Mouse (Mus musculus) stomach, postnatal 0 days (tissue): ENCODE measurements around the gene Dnm3. TPM values are rescaled to one million over a fixed set of nuclear protein-coding genes. Genes with fewer than 3 reads are reported as not detected.

Experiments used
- ATAC-seq: fragments of 200-750 bp; cut with Nextera tagmentation; 2 replicates; pipeline ENCODE4 v1.8.0; 2017; ENCODE audit not compliant: low FRiP score, low TSS enrichment
- DNase-seq: peaks from one replicate; pipeline ENCODE4 v3.0.0-alpha.2; 2016; ENCODE audit warnings: low spot score
- H3K27ac ChIP-seq: fragments of 300-500 bp; sonication (generic); replicated peaks from 2 replicates; pipeline ENCODE4 v1.5.1; 2014; ENCODE audit warnings: mild to moderate bottlenecking, control low read depth
- H3K27me3 ChIP-seq: fragments of 300-500 bp; sonication (generic); 2 replicates; pipeline ENCODE4 v1.6.1; 2014; ENCODE audit warnings: low read length; ENCODE audit not compliant: control insufficient read depth, insufficient read depth
- H3K36me3 ChIP-seq: fragments of 300-500 bp; sonication (generic); 2 replicates; pipeline ENCODE4 v1.6.1; 2014; ENCODE audit warnings: low read length, mixed read lengths; ENCODE audit not compliant: control insufficient read depth, insufficient read depth
- H3K4me1 ChIP-seq: fragments of 300-500 bp; sonication (generic); replicated peaks from 2 replicates; pipeline ENCODE4 v1.6.1; 2014; ENCODE audit warnings: antibody characterized with exemption; ENCODE audit not compliant: control insufficient read depth, insufficient read depth
- H3K4me2 ChIP-seq: fragments of 300-500 bp; sonication (generic); replicated peaks from 2 replicates; pipeline ENCODE4 v1.6.1; 2014; ENCODE audit warnings: low read depth, mild to moderate bottlenecking, control low read depth, moderate library complexity
- H3K4me3 ChIP-seq: fragments of 300-500 bp; sonication (generic); 2 replicates; pipeline ENCODE4 v1.5.1; 2014; ENCODE audit warnings: low read depth, low read length, control low read depth
- H3K9ac ChIP-seq: fragments of 300-500 bp; sonication (generic); 2 replicates; pipeline ENCODE4 v1.6.1; 2014; ENCODE audit warnings: mild to moderate bottlenecking, low read length, control low read depth, mixed read lengths
- H3K9me3 ChIP-seq: fragments of 300-500 bp; sonication (generic); 2 replicates; pipeline ENCODE4 v1.6.1; 2016; ENCODE audit warnings: low read length; ENCODE audit not compliant: control insufficient read depth
- CTCF ChIP-seq: IDR thresholded peaks from 2 replicates; pipeline ENCODE4 v1.5.1; 2016; ENCODE audit warnings: antibody characterized with exemption, low read depth, mild to moderate bottlenecking, moderate library complexity
- EP300 ChIP-seq: optimal IDR thresholded peaks from 2 replicates; pipeline ENCODE3; 2016; ENCODE audit warnings: antibody characterized with exemption
- WGBS: fragments of 180-500 bp; shearing (Covaris S2); extraction: QIAGEN DNeasy Blood & Tissue Kit; methylation state at CpG from one replicate; pipeline ENCODE4 v1.1.7; 2014; 5-methylcytosine and 5-hydroxymethylcytosine counted together
- polyA plus RNA-seq: library from polyadenylated mRNA; unstranded; fragments of >200 nt; fragmentation: Nextera tagmentation; extraction: Ambion mirVana; gene quantifications from 2 replicates; pipeline ENCODE4 v1.2.1, GENCODE M21; 2015

Dnm3 gene
- polyA plus RNA-seq, 1 experiment from 2014 or later, result 2.1 TPM

GRCm38 (mm10) chr1:161983451-161983850 is 494.4 kb downstream of the Dnm3 start:
- no peak for ATAC-seq

GRCm38 (mm10) chr1:161980626-161981298 is 497.1 kb downstream of the Dnm3 start:
- Histone ChIP-seq H3K4me2 (no peak overlapping the region), H3K9ac (no peak overlapping the region), H3K27me3 (no peaks in the 10 kb centered on the region), H3K27ac (no peak overlapping the region), H3K4me3 (no peak overlapping the region), H3K9me3 (no peaks in the 10 kb centered on the region), H3K36me3 (no peaks in the 10 kb centered on the region), H3K4me1 (peaks cover 3% of the 10 kb centered on the region)
- no peak for ATAC-seq
- no peak for TF ChIP-seq EP300
- TF ChIP-seq CTCF, result no peak
- DNase-seq, result no peak
- 75% methylated on average over 9 of the region's 9 CpGs for WGBS

More at GRCm38 (mm10) chr1:161983451-161983850, 494.4 kb downstream of the Dnm3 start:
- Histone ChIP-seq H3K9ac (no peak overlapping the region), H3K4me2 (no peak overlapping the region), H3K4me3 (no peak overlapping the region), H3K36me3 (no peaks in the 10 kb centered on the region), H3K27me3 (no peaks in the 10 kb centered on the region), H3K27ac (no peak overlapping the region), H3K4me1 (no peaks in the 10 kb centered on the region), H3K9me3 (no peaks in the 10 kb centered on the region)
- TF ChIP-seq EP300 (no peak), CTCF (no peak)
- WGBS, result 52% methylated on average over 6 of the region's 6 CpGs
- peak; percentile 4 for DNase-seq

- WGBS, result 83% methylated on average over 2 of the region's 2 CpGs
- DNase-seq (no peak), ATAC-seq (no peak)
- Histone ChIP-seq H3K27ac (no peak overlapping the region), H3K27me3 (no peaks in the 10 kb centered on the region), H3K9me3 (no peaks in the 10 kb centered on the region), H3K9ac (no peak overlapping the region), H3K36me3 (no peaks in the 10 kb centered on the region), H3K4me2 (no peak overlapping the region), H3K4me3 (no peak overlapping the region), H3K4me1 (peaks cover 3% of the 10 kb centered on the region)
- TF ChIP-seq CTCF (no peak), EP300 (no peak)
Observed at GRCm38 (mm10) chr1:161980046-161980445, 497.8 kb downstream of the Dnm3 start.

GRCm38 (mm10) chr1:161979536-161979935 is 498.3 kb downstream of the Dnm3 start, which contains the start of gene 4930558K02Rik:
Gene 4930558K02Rik, minus strand, starts transcription at chr1:161979636.
- ATAC-seq, result no peak
- no peak within 1 kb of the TSS for H3K27ac ChIP-seq
- no peak within 1 kb of the TSS for H3K4me3 ChIP-seq
- no peak within 1 kb of the TSS for H3K4me2 ChIP-seq
- TF ChIP-seq CTCF (no peak), EP300 (no peak)
- H3K27me3 ChIP-seq, result no peaks in the 10 kb centered on the region
- peaks cover 3% of the 10 kb centered on the region for H3K4me1 ChIP-seq
- no peak within 1 kb of the TSS for H3K9ac ChIP-seq
- no peaks in the 10 kb centered on the region for H3K9me3 ChIP-seq
- no peak for DNase-seq
- 68% methylated on average over 1 of the region's 1 CpGs for WGBS
- no peaks in the 10 kb centered on the region for H3K36me3 ChIP-seq

- H3K27ac ChIP-seq, result no peak overlapping the region
- no peak for ATAC-seq
- TF ChIP-seq EP300 (no peak), CTCF (no peak)
Observed at GRCm38 (mm10) chr1:161978173-161978700, 499.6 kb downstream of the Dnm3 start.

GRCm38 (mm10) chr1:161977331-161977730 is 500.5 kb downstream of the Dnm3 start:
- Histone ChIP-seq H3K4me2 (no peak overlapping the region), H3K9me3 (no peaks in the 10 kb centered on the region), H3K4me1 (peaks cover 3% of the 10 kb centered on the region), H3K27ac (no peak overlapping the region), H3K4me3 (no peak overlapping the region), H3K27me3 (no peaks in the 10 kb centered on the region), H3K36me3 (no peaks in the 10 kb centered on the region), H3K9ac (no peak overlapping the region)
- 78% methylated on average over 4 of the region's 4 CpGs for WGBS
- DNase-seq, result no peak
- ATAC-seq, result no peak
- TF ChIP-seq CTCF, result no peak
- TF ChIP-seq EP300, result no peak

More at GRCm38 (mm10) chr1:161978173-161978700, 499.6 kb downstream of the Dnm3 start:
- H3K4me2 ChIP-seq, result no peak overlapping the region
- H3K9me3 ChIP-seq, result no peaks in the 10 kb centered on the region
- no peak overlapping the region for H3K4me3 ChIP-seq
- no peaks in the 10 kb centered on the region for H3K27me3 ChIP-seq
- H3K4me1 ChIP-seq, result peaks cover 3% of the 10 kb centered on the region
- no peak for DNase-seq
- H3K9ac ChIP-seq, result no peak overlapping the region
- 83% methylated on average over 5 of the region's 5 CpGs for WGBS
- H3K36me3 ChIP-seq, result no peaks in the 10 kb centered on the region
